Mouse (Mus musculus) heart, postnatal 0 days (tissue): ENCODE measurements around the gene Olfr427.

Experiments
- CTCF ChIP-seq: IDR thresholded peaks from 2 replicates; pipeline ENCODE4 v1.5.1; 2016; ENCODE audit warnings: antibody characterized with exemption, control low read depth, low read depth
- EP300 ChIP-seq: IDR thresholded peaks from 2 replicates; pipeline ENCODE4 v1.6.1; 2016; ENCODE audit warnings: antibody characterized with exemption, low read depth

DNA sequence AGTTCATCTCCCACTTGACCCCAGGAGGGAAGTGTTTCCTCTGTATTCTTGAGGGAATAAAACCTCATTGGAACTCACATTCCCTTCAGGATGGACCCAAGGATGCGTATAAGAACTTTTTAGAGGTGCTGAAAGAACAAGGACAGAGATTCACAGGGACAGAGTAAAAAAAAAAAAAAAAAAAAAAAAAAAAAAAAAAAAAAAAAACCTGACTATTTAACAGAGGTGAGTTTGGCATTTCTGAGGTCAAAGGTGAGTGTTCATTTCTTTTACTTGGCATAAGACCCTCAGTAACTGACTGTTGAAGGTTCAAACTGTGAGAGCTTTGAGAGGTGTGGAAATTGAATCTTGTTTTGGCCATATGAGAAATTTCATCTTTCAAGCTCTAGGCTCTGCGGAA is 52.6 kb downstream of the Olfr427 start:
- TF ChIP-seq EP300 (no peak), CTCF (no peak)
